Mouse (Mus musculus) spleen, postnatal 10 days (tissue): ENCODE data around the gene Rplp0.

Source experiments
- DNase-seq, 2 experiments: peaks; one replicate each; pipeline ENCODE4 v3.0.0; 2021 to 2022; ENCODE audit warnings: low spot score in 2 of 2

Gene Rplp0

GRCm38 (mm10) chr5:115581662-115582061 is 22.4 kb downstream of the Rplp0 start:
- DNase-seq: no peak

GRCm38 (mm10) chr5:115585616-115586015 is 26.3 kb downstream of the Rplp0 start:
- DNase-seq: no peak

- no peak for DNase-seq
Observed at GRCm38 (mm10) chr5:115586166-115586565, 26.9 kb downstream of the Rplp0 start.

- no peak for DNase-seq
Observed at GRCm38 (mm10) chr5:115586780-115587179, 27.5 kb downstream of the Rplp0 start.

GRCm38 (mm10) chr5:115591028-115591427 is 31.8 kb downstream of the Rplp0 start:
- DNase-seq: no peak

- no peak for DNase-seq
Observed at GRCm38 (mm10) chr5:115591506-115591905, 32.2 kb downstream of the Rplp0 start.

- no peak for DNase-seq
Observed at GRCm38 (mm10) chr5:115603561-115603960, 44.3 kb downstream of the Rplp0 start.

GRCm38 (mm10) chr5:115611566-115611965 is 52.3 kb downstream of the Rplp0 start:
- DNase-seq: no peak
